Mouse (Mus musculus) gastrocnemius, adult 18-20 months (tissue): ENCODE results near the gene Rrm2. TPM values are rescaled to one million over a fixed set of nuclear protein-coding genes. Genes with fewer than 3 reads are reported as not detected.

Source experiments
- DNase-seq: peaks from one replicate; pipeline ENCODE4 v3.0.0; 2021; ENCODE audit warnings: low spot score
- total RNA-seq, 2 experiments: library from RNA; stranded (reverse); gene quantifications; 2 replicates each; pipeline ENCODE4 v1.2.3; 2021

Gene Rrm2
- total RNA-seq, 2 experiments from 2014 or later, result 0.71 to 0.87 TPM

DNA sequence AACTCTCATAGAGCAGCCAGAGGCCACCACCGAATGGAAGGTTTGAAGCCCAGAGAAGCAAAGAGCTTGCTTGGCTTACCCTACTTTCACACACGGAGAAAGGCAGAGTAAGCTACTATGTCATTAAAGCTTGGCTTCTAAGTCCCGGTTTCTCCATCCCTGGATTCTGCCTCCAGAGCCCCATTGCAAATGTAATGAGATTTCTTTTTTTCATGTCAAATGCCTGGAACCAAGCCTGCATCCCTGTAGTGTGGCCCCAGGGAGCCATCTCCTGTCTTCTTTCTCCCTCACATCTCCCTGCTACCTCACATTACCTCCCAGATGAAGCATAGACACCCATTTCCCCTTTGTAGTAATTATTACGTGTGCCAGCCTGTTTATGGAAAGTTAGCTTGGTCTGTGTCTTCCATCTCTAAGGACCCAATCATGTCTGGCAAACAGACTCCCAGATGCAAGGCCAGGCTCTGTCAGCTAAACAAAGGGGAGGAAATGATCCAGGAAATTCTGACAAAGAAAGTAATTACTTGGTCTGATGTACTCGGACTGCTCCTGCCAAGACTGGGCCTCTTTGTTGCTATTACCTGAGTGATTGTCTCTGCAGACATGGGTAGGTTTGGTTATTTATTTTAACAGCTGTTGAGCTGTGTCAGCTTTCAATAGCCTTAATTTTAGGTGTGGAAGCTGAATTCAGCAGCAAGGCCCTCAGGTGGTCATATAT is 38.7 kb downstream of the Rrm2 start:
- DNase-seq, result no peak

- no peak for DNase-seq
Observed at GRCm38 (mm10) chr12:24747297-24747696, 39.3 kb downstream of the Rrm2 start.

DNA sequence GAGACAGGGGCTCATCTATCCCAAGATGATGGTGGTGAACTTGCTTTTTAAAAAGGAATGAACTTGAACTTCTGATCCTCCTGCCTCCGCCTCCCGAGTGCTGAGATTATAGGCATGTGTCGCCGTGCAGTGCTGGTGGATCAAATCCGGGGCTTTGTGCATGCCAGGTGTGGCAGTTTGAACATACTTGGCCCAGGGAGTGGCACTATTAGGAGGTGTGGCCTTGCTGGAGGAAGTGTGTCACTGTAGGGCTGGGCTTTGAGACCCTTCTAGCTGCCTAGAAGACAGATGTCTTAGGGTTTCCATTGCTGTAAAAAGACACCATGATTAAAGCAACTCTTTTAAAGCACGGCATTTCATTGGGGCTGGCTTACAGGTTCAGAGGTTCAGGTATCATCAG is 42.5 kb downstream of the Rrm2 start:
- DNase-seq, result no peak

GRCm38 (mm10) chr12:24753680-24754079 is 45.6 kb downstream of the Rrm2 start:
- DNase-seq, result no peak

GRCm38 (mm10) chr12:24754693-24755092 is 46.7 kb downstream of the Rrm2 start:
- no peak for DNase-seq

DNA sequence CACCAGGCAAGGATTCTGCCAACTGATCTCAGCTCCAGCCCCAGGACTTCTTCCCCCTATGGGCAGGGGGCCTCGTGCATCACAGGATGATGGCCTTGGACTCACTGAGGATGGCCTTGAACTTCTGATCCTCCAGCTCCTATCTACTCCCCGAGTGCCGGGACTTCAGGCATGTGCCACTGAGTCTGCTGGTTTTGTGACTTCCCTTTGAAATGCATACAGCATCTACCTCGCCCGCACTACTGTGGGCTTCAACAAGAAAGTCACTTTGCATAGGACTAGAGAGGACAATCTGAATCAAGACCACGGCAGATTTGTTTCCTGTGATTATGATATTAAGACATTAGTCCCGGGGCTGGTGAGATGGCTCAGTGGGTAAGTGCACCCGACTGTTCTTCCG is 47.4 kb downstream of the Rrm2 start:
- DNase-seq, result no peak

DNA sequence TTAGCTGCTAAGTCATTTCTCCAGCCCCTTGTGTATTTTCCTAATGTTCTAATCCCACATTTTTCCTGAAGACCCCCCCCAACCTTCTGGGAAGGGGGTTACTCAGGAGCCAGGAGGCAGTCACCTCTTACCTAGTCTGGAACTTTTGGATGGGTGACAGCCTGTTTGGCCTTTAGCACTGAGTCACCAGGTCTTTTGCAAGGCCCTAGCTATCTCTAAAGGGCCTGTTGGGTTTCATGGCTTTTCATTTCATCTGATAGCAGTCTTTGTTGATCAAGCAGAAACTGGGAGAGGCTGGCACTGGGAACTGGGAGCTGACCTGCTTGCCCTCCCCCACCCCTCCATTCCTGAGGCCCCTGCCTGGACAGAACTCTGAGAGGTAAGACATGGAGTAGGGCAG is 49.3 kb downstream of the Rrm2 start:
- DNase-seq, result no peak

DNA sequence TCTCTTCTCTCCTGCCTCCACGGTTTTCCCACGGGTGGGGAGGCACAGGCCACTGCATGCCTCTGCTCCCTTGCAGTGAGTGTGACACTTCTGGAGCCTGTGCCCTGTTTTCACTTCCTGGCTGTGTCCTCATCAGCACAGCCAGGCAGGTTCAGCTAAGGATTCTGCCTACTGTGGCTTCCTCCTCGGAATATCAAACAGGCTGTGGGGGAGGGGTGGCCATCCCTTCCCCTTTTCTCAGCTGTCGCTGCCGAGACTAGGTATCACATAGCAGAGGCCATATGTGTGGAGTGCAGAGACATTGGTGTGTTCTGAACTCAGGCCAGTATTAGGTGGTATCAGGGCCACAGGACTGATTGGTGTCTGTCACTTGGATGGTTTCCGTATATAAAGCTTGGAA is 50.3 kb downstream of the Rrm2 start:
- DNase-seq, result no peak

DNA sequence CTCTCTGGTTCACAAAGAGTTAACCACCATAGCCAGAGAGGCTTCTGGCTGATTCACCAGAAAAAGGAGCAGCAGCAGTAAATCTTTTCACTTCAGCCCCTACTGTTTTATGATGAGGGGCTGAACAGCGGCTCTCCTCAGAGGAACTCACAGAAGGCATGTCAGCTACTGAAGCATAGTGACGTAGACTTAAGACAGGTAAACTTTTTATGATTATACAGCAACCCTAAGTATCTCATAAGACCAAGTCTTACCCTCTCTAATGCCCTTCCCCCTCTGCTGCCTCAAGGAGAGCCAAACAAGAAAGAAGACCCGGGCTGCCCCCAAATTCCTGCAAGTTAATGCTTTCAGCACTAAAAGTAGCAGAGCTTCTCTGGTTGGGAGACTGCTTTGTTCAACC is 54.2 kb downstream of the Rrm2 start:
- DNase-seq, result no peak

Other genes starting within 250 kb of the Rrm2 start
- gene Taf1b, start 209.9 kb upstream of the Rrm2 start, total RNA-seq, result 1 to 10 TPM; 5.8 to 7.2 TPM
- under 1 TPM; 0.24 to 0.27 TPM for gene Grhl1, start 136.0 kb upstream of the Rrm2 start, total RNA-seq
- 1 to 10 TPM; 4.3 to 6.3 TPM for gene Klf11, start 57.0 kb upstream of the Rrm2 start, total RNA-seq
- 1 to 10 TPM; 1.7 to 2.7 TPM for gene Cys1, start 26.4 kb upstream of the Rrm2 start, total RNA-seq
- gene Mboat2, start 122.6 kb downstream of the Rrm2 start, total RNA-seq, result 1 to 10 TPM in 1 of 2 experiments, under 1 TPM in 1; 0.50 to 1.9 TPM